Mouse (Mus musculus) bone marrow, adult 2 months (tissue): ENCODE data around the gene Cpa4.

ENCODE experiments used
- CTCF ChIP-seq: fragments of 200-500 bp; IDR thresholded peaks from 2 replicates; pipeline ENCODE4 v1.5.1; 2011; ENCODE audit warnings: low read length, control low read depth; ENCODE audit not compliant: control insufficient read depth, insufficient read depth
- POLR2A ChIP-seq: fragments of 200-500 bp; IDR thresholded peaks from 2 replicates; pipeline ENCODE4 v1.6.1; 2011; ENCODE audit warnings: low read depth, mild to moderate bottlenecking, control low read depth, low read length, borderline replicate concordance; ENCODE audit not compliant: control insufficient read depth

- no peak for TF ChIP-seq POLR2A
- TF ChIP-seq CTCF: no peak
Observed at GRCm38 (mm10) chr6:30610710-30611109, 42.5 kb downstream of the Cpa4 start, which contains the start of gene Cpa5.
